Mouse (Mus musculus) layer of hippocampus, adult 9-11 months (tissue): ENCODE data around the gene Alox12.

Source experiments
- DNase-seq: peaks from one replicate; pipeline ENCODE4 v3.0.0; 2022

Alox12 gene

DNA sequence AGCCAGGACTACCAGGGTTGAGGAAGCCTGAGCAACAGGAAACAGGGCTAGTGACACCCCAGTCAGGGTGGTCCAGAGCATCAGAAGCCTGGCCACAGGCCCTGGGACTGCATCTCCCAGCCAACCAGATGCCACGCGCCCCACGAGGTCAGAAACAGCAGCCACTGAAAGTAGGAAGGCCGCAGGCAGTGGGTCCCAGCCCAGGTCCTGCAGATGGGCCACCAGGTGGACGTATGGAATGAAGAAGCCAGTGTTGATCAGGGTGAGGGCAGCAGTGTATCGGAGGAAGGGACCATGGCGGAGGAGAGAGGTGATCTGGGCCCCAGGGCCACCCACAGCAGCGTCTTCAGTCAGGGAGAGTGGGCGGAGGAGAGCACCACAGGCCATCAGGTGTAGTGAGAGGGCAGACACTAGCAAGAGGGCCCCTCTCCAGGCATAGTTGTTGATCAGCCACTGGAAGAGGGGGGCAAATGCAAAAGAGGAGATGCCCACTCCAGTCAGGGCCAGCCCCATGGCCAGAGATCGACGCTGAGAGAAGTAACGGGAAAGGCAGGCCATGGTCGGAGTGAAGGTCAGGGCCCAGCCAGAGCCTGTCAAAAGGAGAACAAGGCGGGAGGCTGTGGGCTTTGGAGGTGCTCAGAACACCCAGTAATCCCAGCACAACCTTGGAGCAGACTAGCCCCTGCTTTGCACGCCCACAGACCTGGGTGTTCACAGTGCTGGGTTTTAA is 36.2 kb downstream of the Alox12 start:
- DNase-seq, result no peak

DNA sequence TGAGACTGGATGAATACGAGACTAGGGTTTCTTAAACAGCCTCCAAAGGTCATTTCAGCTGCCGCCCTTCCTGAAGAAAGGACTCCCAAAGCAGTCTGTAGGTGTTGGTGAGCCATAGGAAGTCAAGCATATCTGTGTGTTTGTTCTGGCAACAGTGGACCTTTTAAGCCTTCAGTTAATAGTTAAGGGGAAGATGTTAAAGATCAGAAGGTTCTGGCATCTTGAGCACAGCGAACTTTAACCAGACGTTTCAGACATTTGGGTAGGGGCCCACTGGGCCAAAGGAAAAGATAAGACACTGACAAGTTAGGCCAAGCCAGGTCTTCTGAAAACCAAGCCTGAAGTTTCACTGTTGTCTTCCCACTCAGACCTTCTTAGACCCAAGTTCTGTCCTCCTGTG is 37.1 kb downstream of the Alox12 start:
- no peak for DNase-seq

DNA sequence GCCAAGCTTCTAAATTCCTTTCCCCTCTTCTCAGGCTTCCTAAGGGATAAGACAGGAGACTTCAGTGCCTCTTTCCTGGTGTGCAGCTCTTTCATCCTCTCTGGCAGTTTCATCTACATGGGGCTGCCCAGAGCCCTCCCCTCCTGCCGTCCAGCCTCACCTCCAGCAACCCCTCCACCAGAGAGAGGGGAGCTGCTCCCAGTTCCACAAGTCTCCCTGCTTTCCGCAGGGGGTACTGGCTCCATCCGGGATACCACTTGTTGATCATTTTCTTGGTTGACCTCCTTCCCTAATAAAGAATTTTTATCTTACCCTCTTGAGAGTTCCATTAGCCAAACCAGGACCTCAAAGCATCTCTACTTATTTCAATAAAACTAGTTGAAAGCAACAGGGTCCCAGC is 39.0 kb downstream of the Alox12 start:
- DNase-seq, result no peak

DNA sequence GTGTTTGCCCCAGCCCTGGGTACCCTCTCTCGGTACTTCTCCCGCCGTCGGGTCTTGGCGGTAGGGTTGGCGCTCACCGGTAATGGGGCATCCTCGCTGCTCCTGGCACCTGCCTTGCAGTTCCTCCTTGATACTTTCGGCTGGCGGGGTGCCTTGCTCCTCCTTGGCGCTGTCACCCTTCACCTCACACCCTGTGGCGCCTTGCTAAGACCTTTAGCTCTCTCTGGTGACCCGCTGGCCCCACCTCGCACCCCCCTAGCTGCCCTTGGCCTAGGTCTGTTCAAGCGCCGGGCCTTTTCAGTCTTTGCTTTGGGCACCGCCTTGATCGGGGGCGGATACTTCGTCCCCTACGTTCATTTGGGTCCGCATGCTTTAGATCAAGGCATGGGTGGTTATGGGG is 39.9 kb downstream of the Alox12 start:
- no peak for DNase-seq

DNA sequence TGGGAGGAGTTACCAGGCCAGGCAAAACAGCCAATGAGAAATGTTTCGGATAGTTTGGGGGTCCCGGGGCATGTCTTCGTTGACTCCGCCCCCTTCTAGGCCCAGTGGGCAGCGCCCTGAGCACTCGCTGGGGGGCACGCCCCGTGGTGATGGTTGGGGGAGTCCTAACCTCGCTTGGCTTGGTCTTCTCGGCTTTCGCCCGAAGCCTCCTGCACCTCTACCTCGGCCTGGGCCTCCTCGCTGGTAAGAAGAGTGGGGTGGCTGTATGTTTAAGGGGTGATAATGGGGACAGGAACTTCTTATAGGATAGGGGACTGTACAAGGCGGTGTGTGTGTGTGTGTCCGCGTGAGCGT is 40.3 kb downstream of the Alox12 start:
- DNase-seq, result no peak

DNA sequence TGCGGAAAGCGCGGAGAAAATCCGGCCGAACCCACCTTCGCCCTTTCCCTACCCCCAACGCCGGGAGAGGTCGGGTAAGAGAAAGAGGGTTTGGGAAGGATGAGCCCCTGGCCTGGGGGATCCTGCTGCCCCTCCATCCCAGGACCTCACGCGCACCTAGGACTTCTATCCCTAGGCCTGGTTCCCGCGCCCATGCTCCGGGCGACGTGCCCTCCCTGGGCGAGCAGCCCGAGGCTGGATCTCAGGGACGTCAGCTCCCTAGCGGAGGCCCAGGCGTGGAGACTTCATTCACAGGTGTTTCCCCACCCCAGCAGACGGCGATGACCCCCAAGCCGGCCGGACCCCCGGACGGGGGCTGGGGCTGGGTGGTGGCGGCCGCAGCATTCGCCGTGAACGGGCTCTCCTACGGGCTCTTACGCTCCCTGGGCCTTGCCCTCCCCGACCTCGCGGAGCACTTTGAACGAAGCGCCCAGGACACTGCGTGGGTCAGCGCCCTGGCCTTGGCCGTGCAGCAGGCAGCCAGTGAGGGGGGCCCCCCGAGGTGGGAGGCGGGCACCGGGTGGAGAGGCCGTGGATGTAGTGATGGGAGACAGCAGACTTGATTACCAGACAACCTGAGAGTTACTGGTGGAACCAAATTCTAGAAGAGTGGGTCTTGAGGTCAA is 40.8 kb downstream of the Alox12 start:
- no peak for DNase-seq

DNA sequence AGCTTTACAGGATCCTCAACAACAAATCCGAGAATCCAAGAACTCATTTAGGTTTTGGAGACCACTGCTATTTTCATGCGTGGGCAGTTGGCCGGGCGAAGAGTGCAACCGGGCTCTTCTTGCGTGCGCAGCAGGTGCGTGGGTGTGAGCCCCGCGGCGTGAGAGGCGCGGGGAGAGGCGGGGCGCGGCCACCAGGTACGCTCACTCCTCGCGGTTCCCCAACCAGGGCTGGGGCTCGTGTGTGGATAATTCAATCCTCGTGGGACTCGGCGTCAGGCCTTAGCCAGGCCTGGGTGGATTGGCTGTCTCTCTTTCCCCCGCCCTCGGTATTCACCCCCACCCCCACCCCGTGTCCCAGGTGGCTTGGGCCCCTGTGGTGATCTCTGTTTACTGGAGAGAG is 41.4 kb downstream of the Alox12 start:
- no peak for DNase-seq

DNA sequence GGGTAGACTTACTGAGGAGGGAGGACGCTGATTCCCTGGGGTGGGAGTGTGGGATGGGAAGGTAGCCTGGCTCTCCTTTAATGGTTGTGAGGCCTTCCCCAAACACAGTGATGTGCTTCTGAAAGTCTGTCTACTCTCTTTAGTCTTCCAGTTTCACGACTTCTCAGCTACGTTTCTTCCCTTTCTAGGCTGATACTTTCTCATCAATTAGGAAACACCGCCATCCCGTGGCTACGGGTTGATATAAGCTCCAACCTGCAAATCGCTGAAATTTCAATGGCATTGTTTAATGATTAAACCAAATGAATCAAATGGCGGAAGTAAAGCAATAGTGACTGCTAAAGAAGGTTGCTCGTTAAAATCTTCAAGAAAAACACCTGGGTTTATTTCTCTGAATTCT is 42.3 kb downstream of the Alox12 start:
- DNase-seq, result no peak

DNA sequence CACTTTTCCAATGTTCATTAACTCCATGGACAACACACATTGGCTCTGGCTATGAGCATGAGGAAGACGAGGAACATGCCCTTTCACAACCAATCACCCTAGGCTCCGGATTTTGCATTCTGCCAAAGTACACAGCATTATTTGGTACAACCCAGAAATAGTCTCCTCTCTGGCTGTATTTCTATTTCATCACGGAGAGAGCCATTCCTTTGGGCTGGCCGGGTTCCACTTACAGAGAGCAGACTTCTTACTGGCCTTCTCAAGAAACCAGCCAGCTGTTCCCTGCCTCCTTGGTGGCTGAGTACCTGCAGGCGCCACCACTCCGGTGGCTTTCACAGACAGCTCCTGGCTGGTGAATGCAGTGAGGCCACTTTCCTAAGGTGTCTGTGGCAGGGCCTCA is 42.7 kb downstream of the Alox12 start, which contains the start of gene Slc16a11:
TSS of gene Slc16a11 (plus strand) at position 330 of the 400 bp plus-strand sequence.
- no peak for DNase-seq

DNA sequence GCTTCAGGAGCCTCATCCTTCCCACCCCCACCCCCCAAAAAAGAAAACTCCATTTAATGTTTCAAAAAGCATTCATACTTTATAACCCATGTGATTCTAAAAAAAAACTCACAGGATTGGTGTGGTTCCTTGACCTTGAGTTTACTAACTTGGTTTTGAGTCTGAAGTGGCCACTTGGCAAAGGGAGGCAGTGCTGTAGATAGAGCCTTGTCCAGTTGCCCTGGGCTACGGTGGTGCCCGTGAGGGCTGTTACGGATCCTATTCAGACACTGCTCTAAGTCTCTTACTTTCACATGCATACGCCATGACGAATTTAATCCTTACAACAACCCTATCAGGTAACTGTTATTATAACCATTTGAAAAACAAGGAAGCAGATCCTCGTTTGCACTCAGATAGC is 43.2 kb downstream of the Alox12 start:
- no peak for DNase-seq

DNA sequence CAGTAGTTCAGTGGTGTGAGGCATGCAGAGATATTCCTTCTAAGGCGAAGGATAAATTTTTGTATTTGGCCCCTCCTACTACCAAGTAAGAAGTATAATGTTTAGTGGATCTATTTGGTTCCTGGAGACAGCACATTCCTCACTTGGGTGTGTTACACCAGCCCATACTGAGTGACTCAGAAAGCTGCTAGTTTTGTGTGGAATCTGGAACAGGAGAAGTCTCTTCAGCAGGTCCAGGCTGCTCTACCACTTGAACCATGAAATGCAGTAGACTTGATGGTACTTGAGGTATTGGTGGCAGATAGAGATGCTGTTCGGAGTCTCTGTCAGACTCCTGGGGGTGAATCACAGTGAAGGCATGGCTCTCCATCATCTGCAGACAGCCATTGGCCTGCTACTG is 44.5 kb downstream of the Alox12 start:
- no peak for DNase-seq

DNA sequence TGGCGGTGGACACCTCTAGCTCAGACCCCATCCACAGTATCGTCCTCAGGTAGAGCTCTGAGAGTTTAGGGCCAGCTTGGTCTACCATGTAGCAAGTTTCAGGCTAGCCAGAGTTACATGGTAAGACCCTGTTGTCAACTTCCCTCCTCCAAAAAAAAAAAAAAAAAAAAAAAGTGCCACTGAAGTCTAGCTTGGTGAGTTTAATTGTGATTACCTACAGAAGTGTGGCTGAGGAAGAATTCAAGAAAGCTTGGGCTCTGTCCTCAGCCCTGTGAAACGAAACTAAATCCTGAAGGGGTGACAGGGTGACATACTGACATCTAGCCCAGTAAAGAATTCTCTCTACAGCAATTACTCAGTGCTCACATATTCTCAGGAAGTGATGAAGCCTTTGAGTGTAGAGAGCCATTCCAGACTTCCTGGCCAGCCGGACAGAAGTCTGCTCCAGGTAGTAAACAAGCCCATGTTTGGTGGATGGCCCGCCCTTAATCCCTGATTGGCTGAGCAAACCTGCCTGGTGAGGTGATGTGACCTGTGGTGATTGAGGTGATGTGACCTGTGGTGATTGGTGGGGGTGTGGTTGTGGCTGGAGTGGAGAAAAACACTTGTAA is 46.3 kb downstream of the Alox12 start:
- DNase-seq, result no peak

DNA sequence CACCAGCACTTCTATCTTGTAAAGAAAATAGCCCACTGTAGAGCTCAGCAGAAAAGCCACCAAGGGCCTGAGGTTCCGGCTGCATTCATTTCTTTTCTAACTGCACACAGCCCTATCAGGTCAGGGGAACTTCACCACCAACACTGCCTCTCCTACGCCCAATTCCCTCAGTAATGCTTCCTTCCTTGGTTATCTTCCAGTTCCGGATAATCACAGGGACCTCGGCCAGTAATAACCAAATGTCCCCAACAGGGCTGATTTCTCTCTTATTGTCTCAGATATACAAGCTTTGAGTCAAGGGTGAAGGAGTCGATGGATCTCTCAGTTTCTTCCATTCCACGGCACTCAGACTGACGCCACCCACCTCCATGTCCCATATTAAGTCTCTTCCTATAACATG is 47.9 kb downstream of the Alox12 start:
- no peak for DNase-seq

DNA sequence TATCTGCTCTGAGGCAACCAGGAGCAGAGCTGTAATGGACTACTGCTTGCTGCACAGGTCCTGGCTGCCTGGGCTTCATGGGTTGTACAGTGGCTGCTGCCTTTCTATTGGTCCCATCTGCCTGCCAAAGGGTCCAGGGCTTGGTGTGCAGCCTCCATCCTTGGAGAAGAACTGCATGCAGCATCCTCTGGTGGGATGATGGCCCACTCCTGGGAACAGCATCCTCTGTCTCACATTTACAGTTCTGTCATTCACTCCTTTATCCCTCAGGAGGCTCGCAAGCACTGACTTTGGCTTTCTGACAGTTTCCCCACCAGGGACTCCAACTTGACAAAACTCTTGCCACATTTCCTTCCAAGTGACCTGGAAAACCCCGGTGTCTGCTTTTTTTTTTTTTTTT is 48.4 kb downstream of the Alox12 start:
- no peak for DNase-seq

DNA sequence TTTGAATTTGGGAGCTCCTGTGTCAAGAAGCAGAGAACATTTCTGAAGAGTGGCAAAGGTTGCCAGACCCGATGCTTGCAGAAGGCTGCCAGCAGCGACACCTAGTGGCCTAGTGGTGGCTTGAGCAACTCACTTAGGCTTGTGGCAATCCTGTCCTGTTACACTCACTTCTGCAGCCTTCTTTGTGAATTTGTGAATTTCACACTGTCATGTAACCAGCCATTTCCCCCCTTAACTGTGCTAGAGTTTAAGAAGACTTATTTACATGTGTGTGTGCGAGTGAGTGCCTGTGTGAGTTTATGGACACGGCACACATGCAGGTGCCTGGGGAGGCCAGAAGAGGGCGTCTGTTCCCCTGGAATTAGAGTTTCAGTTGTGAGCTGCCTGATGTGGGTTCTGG is 53.5 kb downstream of the Alox12 start:
- DNase-seq, result peak; percentile 44

DNA sequence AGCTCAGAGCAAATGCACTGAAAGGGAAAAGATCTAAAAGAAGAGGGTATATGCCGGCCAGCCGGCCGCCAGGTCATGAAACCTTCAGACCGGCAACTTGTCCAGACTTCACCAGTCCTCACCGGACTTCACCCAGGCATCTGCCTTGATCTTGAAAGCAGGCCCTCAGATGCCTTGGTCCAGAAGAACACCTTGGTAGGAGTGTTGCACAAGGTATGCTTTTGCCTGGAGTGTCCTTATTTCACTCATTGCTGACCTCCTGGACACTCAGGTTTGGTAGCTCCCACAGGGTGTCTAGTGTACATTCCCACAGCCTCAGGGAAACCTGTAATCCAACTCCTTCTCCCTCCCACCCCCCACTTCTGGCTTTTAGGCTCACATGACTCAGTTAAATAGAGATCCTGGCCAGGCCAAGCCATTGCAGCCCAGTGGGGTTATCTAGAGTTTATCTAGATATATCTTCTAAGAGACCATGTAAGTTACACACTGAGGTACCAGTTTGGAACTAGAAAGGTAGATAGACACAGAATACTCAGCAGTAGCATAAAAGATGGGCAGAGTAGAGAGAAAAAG is 55.0 kb downstream of the Alox12 start:
- DNase-seq, result no peak

DNA sequence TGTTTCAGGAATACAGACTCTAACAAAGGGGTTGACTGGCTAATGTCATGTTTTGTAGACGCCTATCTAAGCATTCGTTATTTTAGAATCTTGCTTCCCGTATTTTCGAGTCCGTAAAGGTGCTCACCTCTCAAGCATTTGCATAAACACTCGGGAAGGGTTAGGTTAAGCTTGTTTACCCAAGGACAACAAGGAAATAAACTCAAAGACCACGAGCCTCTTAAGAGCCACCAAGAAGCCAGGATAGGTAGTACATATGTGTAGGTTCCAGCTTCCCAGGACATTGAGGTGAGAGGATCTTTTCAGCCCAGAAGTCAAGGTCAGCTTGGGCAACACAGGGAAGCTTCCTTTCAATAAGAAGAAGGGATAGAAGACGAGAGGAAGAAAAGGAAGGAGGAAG is 56.0 kb downstream of the Alox12 start:
- DNase-seq, result no peak

DNA sequence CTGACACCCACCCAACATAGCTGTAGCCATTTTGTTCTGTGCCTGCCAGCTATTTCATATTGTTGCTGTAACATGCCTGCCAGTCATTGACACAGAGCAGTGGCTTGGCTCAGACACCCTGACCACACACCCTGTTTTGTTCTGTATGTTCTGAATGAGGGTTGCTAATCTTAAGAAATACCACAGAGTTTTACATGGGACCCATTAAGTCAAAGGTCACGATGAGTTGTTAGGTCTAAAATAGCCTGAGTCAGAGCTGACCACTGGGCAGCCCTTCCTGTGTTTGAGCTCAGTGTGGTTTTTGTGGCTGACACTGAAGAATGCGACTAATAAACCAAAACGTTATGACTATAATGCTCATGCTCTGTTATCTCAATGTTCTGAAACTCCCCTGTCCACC is 56.8 kb downstream of the Alox12 start:
- no peak for DNase-seq

DNA sequence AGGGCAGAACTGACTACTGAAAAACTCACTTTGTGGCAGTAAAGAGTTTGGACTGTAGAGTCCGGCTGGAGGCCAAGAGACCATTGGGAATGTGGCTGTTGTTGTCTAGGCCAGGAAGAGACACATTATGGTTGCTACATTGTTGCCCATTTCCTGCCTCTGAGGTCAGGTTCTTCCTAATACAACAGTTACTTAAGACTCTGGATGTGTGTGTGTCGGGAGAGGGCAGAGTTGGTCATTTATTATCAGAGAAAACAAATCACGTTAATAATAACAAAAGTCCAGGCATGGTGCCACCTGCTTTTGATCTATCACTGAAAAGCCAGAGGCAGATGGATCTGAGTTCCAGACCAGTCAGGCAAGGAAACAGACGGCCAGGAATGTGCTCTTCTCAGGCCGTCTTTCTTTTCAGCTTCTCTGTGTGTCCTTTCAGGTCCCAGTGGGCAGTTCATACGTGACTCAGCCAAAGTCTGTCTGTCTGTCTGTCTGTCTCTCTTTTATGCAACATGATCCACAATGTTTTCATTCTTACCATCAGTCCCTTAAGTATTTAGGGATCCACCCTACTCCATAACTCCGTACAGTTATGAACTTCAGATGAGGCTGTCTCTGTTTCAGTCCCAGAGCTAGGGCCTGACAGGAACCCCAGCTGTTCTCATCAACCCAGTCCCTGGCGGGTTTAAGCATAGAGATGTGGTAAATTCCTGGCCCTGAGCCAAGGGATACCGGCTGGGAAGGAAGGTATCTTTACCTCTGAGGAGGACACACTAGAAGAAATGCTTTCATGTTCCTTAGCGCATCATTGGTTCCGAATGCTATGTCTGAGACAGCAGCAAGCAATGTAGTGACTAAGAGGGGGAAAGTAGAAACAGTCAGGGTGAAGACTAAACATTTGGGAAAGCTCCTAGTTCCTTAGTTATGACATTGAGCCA is 61.5 kb downstream of the Alox12 start:
- no peak for DNase-seq

DNA sequence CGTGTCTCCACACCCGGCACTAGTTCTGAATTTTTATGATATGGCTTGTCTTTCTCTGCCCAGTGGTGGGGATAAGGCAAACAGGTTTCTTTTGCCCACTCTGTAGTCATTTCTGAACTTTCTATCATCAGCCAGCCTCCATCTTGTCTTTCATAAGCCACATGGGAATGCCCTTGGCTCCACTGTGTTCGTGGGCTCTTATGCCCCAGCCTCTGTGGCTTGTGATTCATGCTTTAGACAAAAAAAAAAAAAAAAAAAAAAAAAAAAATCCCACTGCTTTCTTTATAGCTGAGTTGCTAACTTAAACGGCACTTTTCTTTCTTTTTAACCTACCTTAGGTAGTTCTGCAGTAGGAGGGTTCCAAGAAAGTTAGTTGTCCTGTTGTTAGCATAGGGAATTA is 63.0 kb downstream of the Alox12 start:
- no peak for DNase-seq
